Mouse (Mus musculus): ENCODE measurements around the gene Cfb. TPM values are rescaled to one million over a fixed set of nuclear protein-coding genes. Genes with fewer than 3 reads are reported as not detected.
"Not testable (repeated sequence)": the region's sequence is repeated elsewhere in the genome, so short reads cannot be mapped to it uniquely, and the experiment has no call there.

The Cfb gene
- polyA plus RNA-seq (2015; fragmentation: Nextera tagmentation; extraction: Ambion mirVana), result 1.6 and 2.1 TPM in 2 replicates

DNA sequence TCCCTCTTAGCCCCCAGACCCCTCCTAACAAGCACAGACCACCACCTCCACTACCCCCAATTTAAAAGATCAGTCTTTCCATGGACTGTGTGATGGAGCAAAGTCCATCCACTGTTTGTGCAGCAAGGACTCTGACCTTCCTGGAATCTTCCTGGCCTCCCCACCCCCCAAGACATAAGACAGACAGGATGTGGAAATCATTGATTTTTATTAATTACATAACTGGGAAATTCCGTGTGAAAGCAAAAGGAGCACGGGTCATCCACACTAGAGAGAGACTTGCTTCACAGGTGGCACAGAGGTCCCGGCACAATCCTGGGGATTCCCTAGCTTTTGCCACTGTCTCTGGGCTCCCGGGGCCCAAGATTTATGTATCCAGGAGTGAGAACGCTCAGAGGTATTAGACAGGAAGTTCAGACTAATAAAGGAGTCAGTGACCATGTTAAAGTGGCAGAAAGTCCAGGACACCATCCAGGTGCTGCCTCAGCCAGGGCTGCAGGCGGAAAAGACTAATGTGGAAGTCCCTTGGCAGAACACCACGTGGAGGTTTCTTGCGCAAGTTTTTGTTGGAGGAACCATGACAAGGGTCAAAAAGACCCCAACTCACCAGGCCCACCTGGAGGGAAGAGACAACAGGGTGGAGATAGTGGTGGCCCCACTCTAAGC is at the start of gene Cfb:
Gene Cfb (minus strand): TSS at position 103 of the 666 bp plus-strand sequence.
- no peak within 1 kb of the TSS for H3K4me2 ChIP-seq (ENCODE audit: low read length)
- no peak within 1 kb of the TSS for H3K27ac ChIP-seq (ENCODE audit: low read depth, low read length)
- ATAC-seq, result no peak
- H3K4me3 ChIP-seq (ENCODE audit: low read length), result no peak within 1 kb of the TSS
- 67% methylated on average over 8 of the region's 8 CpGs for WGBS
- H3K36me3 ChIP-seq (ENCODE audit: control insufficient read depth, insufficient read depth, low read length), result no peaks in the 10 kb centered on the region
- no peak within 1 kb of the TSS; the same call in 1 of the 2 replicates for H3K9ac ChIP-seq (ENCODE audit: low read depth, low read length)
- no peaks in the 10 kb centered on the region for H3K27me3 ChIP-seq (replicated peaks; ENCODE audit: control insufficient read depth, insufficient read depth, low read length)
- H3K4me1 ChIP-seq (ENCODE audit: control insufficient read depth, insufficient read depth, low read depth, low read length), result no peaks in the 10 kb centered on the region
- H3K9me3 ChIP-seq (ENCODE audit: control insufficient read depth, low read length), result no peaks in the 10 kb centered on the region

DNA sequence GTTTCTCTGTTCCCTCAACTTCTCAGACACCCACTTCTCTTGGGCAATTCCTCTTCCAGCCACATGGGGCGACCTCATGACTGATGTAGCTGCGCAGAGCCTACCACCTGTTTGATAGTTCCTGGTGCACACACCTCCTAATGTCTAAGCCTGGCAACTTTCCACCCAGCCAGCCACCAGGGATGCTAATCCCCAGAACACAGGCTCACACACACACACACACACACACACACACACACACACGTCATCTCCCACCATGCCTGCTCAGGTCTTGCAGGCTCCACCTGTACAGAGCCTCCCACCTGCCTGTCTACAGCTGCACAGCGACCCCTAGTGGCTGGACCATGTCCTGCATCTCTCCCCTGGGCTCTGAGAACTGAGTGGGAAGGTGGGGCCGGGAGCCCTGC is 49.6 kb upstream of the Cfb start:
- Histone ChIP-seq H3K4me2 (ENCODE audit: low read length) (no peak overlapping the region), H3K9ac (ENCODE audit: low read depth, low read length) (no peak overlapping the region), H3K27me3 (replicated peaks; ENCODE audit: control insufficient read depth, insufficient read depth, low read length) (no peaks in the 10 kb centered on the region), H3K4me3 (ENCODE audit: low read length) (no peak overlapping the region), H3K9me3 (ENCODE audit: control insufficient read depth, low read length) (no peaks in the 10 kb centered on the region), H3K4me1 (ENCODE audit: control insufficient read depth, insufficient read depth, low read depth, low read length) (no peaks in the 10 kb centered on the region), H3K27ac (ENCODE audit: low read depth, low read length) (no peak overlapping the region), H3K36me3 (ENCODE audit: control insufficient read depth, insufficient read depth, low read length) (peaks cover 64% of the 10 kb centered on the region)
- peak; percentile 48; the same call in 1 of the 2 replicates for ATAC-seq
- WGBS, result 37% methylated on average over 5 of the region's 5 CpGs

DNA sequence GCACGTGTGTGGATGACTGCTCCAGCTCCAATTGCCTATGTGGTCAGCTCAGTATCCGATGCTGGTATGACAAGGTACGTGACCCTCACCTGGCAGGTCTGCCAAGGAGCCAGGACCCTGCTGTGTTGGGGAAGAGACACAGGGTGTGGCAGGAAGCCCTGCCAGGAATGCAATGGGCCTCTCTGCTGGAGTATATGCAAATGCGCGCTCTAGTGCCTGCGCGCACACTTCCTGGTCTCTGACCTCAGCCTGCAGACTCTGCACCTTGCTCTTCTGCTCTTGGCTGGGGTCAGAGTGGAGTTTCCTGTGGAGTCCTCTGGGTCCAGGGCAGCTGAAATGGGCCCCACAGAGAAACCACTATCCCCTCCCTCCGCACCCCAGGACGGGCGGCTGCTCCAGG is 48.7 kb upstream of the Cfb start:
- ATAC-seq, result no peak
- no peak overlapping the region for H3K4me3 ChIP-seq (ENCODE audit: low read length)
- 90% methylated on average over 10 of the region's 10 CpGs for WGBS

DNA sequence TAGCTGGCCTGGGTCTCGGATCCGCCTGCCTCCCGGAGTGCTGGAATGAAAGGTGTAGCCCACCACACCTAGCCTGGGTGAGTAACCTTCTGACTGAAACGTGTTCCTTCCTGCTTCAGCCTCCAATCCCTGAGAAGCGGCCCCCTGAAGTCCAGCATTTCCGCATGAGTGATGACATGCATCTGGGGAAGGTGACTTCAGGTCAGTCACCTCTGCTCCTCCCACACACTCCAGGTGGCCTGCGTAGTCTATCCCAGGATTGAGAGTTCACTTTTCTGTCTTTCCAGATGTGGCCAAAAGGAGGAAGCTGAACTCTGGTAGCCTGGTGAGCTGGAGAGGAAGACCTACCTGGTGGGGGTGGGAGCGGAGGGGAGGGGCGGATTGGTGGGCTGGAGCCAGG is 40.6 kb upstream of the Cfb start:
- Histone ChIP-seq H3K36me3 (ENCODE audit: control insufficient read depth, insufficient read depth, low read length) (peaks cover 43% of the 10 kb centered on the region), H3K27ac (ENCODE audit: low read depth, low read length) (no peak overlapping the region), H3K27me3 (replicated peaks; ENCODE audit: control insufficient read depth, insufficient read depth, low read length) (no peaks in the 10 kb centered on the region), H3K4me2 (ENCODE audit: low read length) (no peak overlapping the region), H3K9me3 (ENCODE audit: control insufficient read depth, low read length) (no peaks in the 10 kb centered on the region), H3K4me1 (ENCODE audit: control insufficient read depth, insufficient read depth, low read depth, low read length) (peaks cover 9% of the 10 kb centered on the region), H3K4me3 (ENCODE audit: low read length) (no peak overlapping the region), H3K9ac (ENCODE audit: low read depth, low read length) (no peak overlapping the region)
- WGBS, result 93% methylated on average over 9 of the region's 9 CpGs
- no peak for ATAC-seq

More for the DNA sequence above, 48.7 kb upstream of the Cfb start:
- H3K9ac ChIP-seq (ENCODE audit: low read depth, low read length), result no peak overlapping the region
- no peaks in the 10 kb centered on the region for H3K4me1 ChIP-seq (ENCODE audit: control insufficient read depth, insufficient read depth, low read depth, low read length)
- peaks cover 74% of the 10 kb centered on the region for H3K36me3 ChIP-seq (ENCODE audit: control insufficient read depth, insufficient read depth, low read length)
- no peak overlapping the region for H3K4me2 ChIP-seq (ENCODE audit: low read length)
- H3K27me3 ChIP-seq (replicated peaks; ENCODE audit: control insufficient read depth, insufficient read depth, low read length), result no peaks in the 10 kb centered on the region
- no peaks in the 10 kb centered on the region for H3K9me3 ChIP-seq (ENCODE audit: control insufficient read depth, low read length)
- H3K27ac ChIP-seq (ENCODE audit: low read depth, low read length), result no peak overlapping the region

DNA sequence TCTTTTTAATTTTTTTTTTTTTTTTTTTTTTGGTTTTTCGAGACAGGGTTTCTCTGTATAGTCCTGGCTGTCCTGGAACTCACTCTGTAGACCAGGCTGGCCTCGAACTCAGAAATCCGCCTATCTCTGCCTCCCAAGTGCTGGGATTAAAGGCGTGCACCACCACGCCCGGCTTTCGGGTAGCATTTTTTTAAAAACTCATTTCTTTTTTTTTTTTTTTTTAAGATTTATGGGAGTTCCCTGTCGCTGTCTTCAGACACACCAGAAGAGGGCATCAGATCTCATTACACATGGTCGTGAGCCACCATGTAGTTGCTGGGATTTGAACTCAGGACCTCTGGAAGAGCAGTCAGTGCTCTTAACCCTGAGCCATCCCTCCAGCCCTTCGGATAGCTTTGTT is 39.6 kb upstream of the Cfb start:
- H3K27ac ChIP-seq (ENCODE audit: low read depth, low read length); H3K4me2 ChIP-seq (ENCODE audit: low read length); H3K27me3 ChIP-seq (replicated peaks; ENCODE audit: control insufficient read depth, insufficient read depth, low read length); ATAC-seq; H3K9me3 ChIP-seq (ENCODE audit: control insufficient read depth, low read length); H3K9ac ChIP-seq (ENCODE audit: low read depth, low read length); H3K4me3 ChIP-seq (ENCODE audit: low read length): not testable (repeated sequence)
- H3K36me3 ChIP-seq (ENCODE audit: control insufficient read depth, insufficient read depth, low read length), result peaks cover 35% of the 10 kb centered on the region
- peaks cover 18% of the 10 kb centered on the region for H3K4me1 ChIP-seq (ENCODE audit: control insufficient read depth, insufficient read depth, low read depth, low read length)
- WGBS, result 91% methylated on average over 9 of the region's 10 CpGs

DNA sequence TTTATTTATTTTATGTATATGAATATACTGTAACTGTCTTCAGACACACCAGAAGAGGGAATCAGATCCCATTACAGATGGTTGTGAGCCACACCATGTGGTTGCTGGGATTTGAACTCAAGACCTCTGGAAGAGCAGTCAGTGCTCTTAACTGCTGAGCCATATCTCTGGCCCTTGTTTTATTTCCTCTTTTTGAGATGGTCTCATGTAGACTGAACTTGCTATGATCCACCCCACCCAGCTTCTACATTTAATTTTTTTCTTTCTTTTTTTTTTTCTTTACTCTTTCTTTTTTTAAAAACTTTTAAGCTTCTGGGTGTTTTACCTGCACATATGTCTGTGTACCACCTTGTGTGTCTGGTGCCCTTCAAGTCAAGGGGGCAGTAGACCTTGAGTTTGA is 38.5 kb upstream of the Cfb start:
- H3K27ac ChIP-seq (ENCODE audit: low read depth, low read length), result not testable (repeated sequence)

DNA sequence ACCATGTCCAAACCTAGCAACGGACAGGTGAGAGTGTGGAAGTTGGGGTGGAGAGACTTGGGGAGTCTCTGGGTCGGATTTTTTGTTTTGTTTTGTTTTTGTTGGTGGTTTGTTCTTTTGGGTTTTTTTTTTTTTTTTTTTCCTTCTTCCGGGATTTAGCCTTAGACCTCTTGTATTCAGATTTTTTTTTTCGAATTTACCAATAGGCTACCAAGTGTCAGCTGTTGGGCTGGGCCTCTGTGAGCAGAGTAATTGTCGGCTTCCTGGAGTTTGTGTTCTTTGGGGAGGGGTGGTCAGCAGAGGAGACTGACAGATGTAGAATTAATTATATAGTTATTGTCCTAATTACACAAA is 37.5 kb upstream of the Cfb start:
- Histone ChIP-seq H3K4me2 (ENCODE audit: low read length) (peak overlapping the region; percentile 87), H3K9ac (ENCODE audit: low read depth, low read length) (peak overlapping the region; percentile 98), H3K27ac (ENCODE audit: low read depth, low read length) (peak overlapping the region; percentile 98; the same call in 1 of the 2 replicates), H3K27me3 (replicated peaks; ENCODE audit: control insufficient read depth, insufficient read depth, low read length) (no peaks in the 10 kb centered on the region), H3K36me3 (ENCODE audit: control insufficient read depth, insufficient read depth, low read length) (peaks cover 19% of the 10 kb centered on the region), H3K9me3 (ENCODE audit: control insufficient read depth, low read length) (no peaks in the 10 kb centered on the region), H3K4me1 (ENCODE audit: control insufficient read depth, insufficient read depth, low read depth, low read length) (peaks cover 34% of the 10 kb centered on the region), H3K4me3 (ENCODE audit: low read length) (peak overlapping the region; percentile 87)
- no peak for ATAC-seq
- 3% methylated on average over 5 of the region's 5 CpGs for WGBS

More for the DNA sequence above, 38.5 kb upstream of the Cfb start:
- H3K4me3 ChIP-seq (ENCODE audit: low read length); ATAC-seq; H3K4me2 ChIP-seq (ENCODE audit: low read length); H3K27me3 ChIP-seq (replicated peaks; ENCODE audit: control insufficient read depth, insufficient read depth, low read length); H3K9ac ChIP-seq (ENCODE audit: low read depth, low read length); H3K9me3 ChIP-seq (ENCODE audit: control insufficient read depth, low read length): not testable (repeated sequence)
- peaks cover 27% of the 10 kb centered on the region for H3K36me3 ChIP-seq (ENCODE audit: control insufficient read depth, insufficient read depth, low read length)
- peaks cover 28% of the 10 kb centered on the region for H3K4me1 ChIP-seq (ENCODE audit: control insufficient read depth, insufficient read depth, low read depth, low read length)

DNA sequence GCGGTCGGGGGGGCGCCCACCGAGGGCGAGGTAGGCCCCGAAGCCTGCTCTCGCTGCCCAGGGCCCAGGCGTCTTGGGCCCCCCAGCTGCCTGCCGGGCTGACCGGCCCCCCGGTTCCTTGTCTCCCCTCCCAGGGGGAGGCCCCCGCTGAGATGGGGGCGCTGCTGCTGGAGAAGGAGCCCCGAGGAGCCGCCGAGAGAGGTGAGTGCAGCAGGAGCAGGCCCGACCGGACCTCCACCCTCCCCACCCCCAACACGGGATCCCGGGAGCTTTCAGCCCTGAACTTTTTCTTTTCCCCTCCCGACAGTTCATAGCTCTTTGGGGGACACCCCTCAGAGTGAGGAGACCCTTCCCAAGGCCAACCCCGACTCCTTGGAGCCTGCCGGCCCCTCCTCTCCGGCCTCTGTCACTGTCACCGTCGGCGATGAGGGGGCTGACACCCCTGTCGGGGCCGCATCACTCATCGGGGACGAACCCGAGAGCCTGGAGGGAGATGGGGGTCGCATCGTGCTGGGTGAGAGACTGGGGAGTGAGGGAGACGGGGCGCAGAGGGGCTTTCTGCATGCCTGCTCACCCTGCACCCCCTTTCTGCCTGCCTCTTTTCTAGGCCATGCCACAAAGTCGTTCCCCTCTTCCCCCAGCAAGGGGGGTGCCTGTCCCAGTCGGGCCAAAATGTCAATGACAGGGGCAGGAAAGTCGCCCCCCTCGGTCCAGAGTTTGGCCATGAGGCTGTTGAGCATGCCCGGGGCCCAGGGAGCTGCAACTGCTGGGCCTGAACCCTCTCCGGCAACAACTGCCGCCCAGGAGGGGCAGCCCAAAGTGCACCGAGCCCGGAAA is 37.0 kb upstream of the Cfb start:
- under 1% methylated on average over 35 of the region's 45 CpGs for WGBS
- peak overlapping the region; percentile 87 for H3K4me2 ChIP-seq (ENCODE audit: low read length)
- peak overlapping the region; percentile 98 for H3K27ac ChIP-seq (ENCODE audit: low read depth, low read length)
- no peaks in the 10 kb centered on the region for H3K9me3 ChIP-seq (ENCODE audit: control insufficient read depth, low read length)
- H3K27me3 ChIP-seq (replicated peaks; ENCODE audit: control insufficient read depth, insufficient read depth, low read length), result no peaks in the 10 kb centered on the region
- H3K36me3 ChIP-seq (ENCODE audit: control insufficient read depth, insufficient read depth, low read length), result peaks cover 15% of the 10 kb centered on the region
- H3K4me1 ChIP-seq (ENCODE audit: control insufficient read depth, insufficient read depth, low read depth, low read length), result peaks cover 34% of the 10 kb centered on the region
- H3K4me3 ChIP-seq (ENCODE audit: low read length), result peak overlapping the region; percentile 87
- no peak for ATAC-seq
- peak overlapping the region; percentile 98 for H3K9ac ChIP-seq (ENCODE audit: low read depth, low read length)

DNA sequence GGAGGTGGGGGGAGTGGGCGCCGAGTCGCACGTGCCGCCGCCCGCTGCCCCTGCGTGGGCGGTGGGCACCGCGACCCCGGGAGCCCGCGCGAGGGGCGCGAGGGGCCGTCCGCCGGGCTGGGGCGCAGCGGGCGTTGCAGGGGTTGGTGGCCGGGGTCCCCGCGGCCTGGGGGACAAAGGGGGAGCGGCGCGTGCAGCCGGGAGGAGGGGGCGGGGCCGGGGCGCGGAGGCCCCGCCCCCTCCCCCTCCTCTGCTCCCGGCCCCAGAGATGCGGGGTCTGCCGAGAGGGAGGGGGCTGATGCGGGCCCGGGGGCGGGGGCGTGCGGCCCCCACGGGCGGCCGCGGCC is 36.4 kb upstream of the Cfb start:
- Histone ChIP-seq H3K9me3 (ENCODE audit: control insufficient read depth, low read length) (no peaks in the 10 kb centered on the region), H3K4me3 (ENCODE audit: low read length) (peak overlapping the region; percentile 87), H3K4me2 (ENCODE audit: low read length) (peak overlapping the region; percentile 87), H3K27ac (ENCODE audit: low read depth, low read length) (peak overlapping the region; percentile 98), H3K27me3 (replicated peaks; ENCODE audit: control insufficient read depth, insufficient read depth, low read length) (no peaks in the 10 kb centered on the region), H3K36me3 (ENCODE audit: control insufficient read depth, insufficient read depth, low read length) (peaks cover 13% of the 10 kb centered on the region), H3K4me1 (ENCODE audit: control insufficient read depth, insufficient read depth, low read depth, low read length) (peaks cover 34% of the 10 kb centered on the region), H3K9ac (ENCODE audit: low read depth, low read length) (peak overlapping the region; percentile 98)
- WGBS, result 0% methylated on average over 17 of the region's 47 CpGs
- ATAC-seq, result no peak

Data from hindbrain, embryonic 16.5 days (tissue).